Mouse (Mus musculus): Measurements from ENCODE around the gene Ercc8. TPM values are rescaled to one million over a fixed set of nuclear protein-coding genes. Genes with fewer than 3 reads are reported as not detected.

The Ercc8 gene
- polyA plus RNA-seq, 1 experiment from 2014 or later, result 8.0 TPM

- TF ChIP-seq CTCF (IDR thresholded peaks at IDR 0.05; ENCODE audit: low read depth), result peak; percentile 80
- H3K36me3 ChIP-seq (ENCODE audit: control insufficient read depth, insufficient read depth), result no peaks in the 10 kb centered on the region
- ATAC-seq, result no peak
- H3K4me3 ChIP-seq (ENCODE audit: low read depth, low read length), result no peak overlapping the region
- no peak overlapping the region for H3K9ac ChIP-seq (ENCODE audit: low read depth, low read length)
- H3K9me3 ChIP-seq (ENCODE audit: control insufficient read depth), result no peaks in the 10 kb centered on the region
- no peak overlapping the region for H3K27ac ChIP-seq (ENCODE audit: low read depth, low read length)
- no peaks in the 10 kb centered on the region for H3K4me1 ChIP-seq (replicated peaks; ENCODE audit: control insufficient read depth, insufficient read depth, low read length)
- H3K4me2 ChIP-seq (replicated peaks; ENCODE audit: low read depth), result no peak overlapping the region
- H3K27me3 ChIP-seq (replicated peaks; ENCODE audit: control insufficient read depth, insufficient read depth, low read length), result no peaks in the 10 kb centered on the region
Observed at GRCm38 (mm10) chr13:108151782-108152181, 6.7 kb upstream of the Ercc8 start.

- Histone ChIP-seq H3K4me1 (replicated peaks; ENCODE audit: control insufficient read depth, insufficient read depth, low read length) (no peaks in the 10 kb centered on the region), H3K9me3 (ENCODE audit: control insufficient read depth) (no peaks in the 10 kb centered on the region), H3K27ac (ENCODE audit: low read depth, low read length) (no peak overlapping the region), H3K4me2 (replicated peaks; ENCODE audit: low read depth) (peak overlapping the region; percentile 3; the same call in 1 of the 2 replicates), H3K9ac (ENCODE audit: low read depth, low read length) (no peak overlapping the region), H3K27me3 (replicated peaks; ENCODE audit: control insufficient read depth, insufficient read depth, low read length) (no peaks in the 10 kb centered on the region), H3K36me3 (ENCODE audit: control insufficient read depth, insufficient read depth) (no peaks in the 10 kb centered on the region), H3K4me3 (ENCODE audit: low read depth, low read length) (no peak overlapping the region)
- peak; percentile 53 for ATAC-seq
- 41% methylated on average over 8 of the region's 8 CpGs for WGBS
- TF ChIP-seq CTCF (IDR thresholded peaks at IDR 0.05; ENCODE audit: low read depth), result peak; percentile 80
Observed at GRCm38 (mm10) chr13:108152650-108153372, 5.7 kb upstream of the Ercc8 start.

GRCm38 (mm10) chr13:108157156-108157555, 1.4 kb upstream of the Ercc8 start:
- no peak overlapping the region for H3K4me3 ChIP-seq (ENCODE audit: low read depth, low read length)
- H3K9me3 ChIP-seq (ENCODE audit: control insufficient read depth), result no peaks in the 10 kb centered on the region
- 79% methylated on average over 2 of the region's 2 CpGs for WGBS
- H3K4me2 ChIP-seq (replicated peaks; ENCODE audit: low read depth), result no peak overlapping the region
- peaks cover 12% of the 10 kb centered on the region; the same call in 1 of the 2 replicates for H3K36me3 ChIP-seq (ENCODE audit: control insufficient read depth, insufficient read depth)
- no peak overlapping the region for H3K27ac ChIP-seq (ENCODE audit: low read depth, low read length)
- ATAC-seq, result no peak
- H3K9ac ChIP-seq (ENCODE audit: low read depth, low read length), result no peak overlapping the region
- TF ChIP-seq CTCF (IDR thresholded peaks at IDR 0.05; ENCODE audit: low read depth), result no peak
- no peaks in the 10 kb centered on the region for H3K4me1 ChIP-seq (replicated peaks; ENCODE audit: control insufficient read depth, insufficient read depth, low read length)
- no peaks in the 10 kb centered on the region for H3K27me3 ChIP-seq (replicated peaks; ENCODE audit: control insufficient read depth, insufficient read depth, low read length)

GRCm38 (mm10) chr13:108157732-108158464, 633 bp upstream of the Ercc8 start:
- H3K4me1 ChIP-seq (replicated peaks; ENCODE audit: control insufficient read depth, insufficient read depth, low read length), result no peaks in the 10 kb centered on the region
- H3K9ac ChIP-seq (ENCODE audit: low read depth, low read length), result peak overlapping the region; percentile 63
- H3K27ac ChIP-seq (ENCODE audit: low read depth, low read length), result no peak overlapping the region
- WGBS, result 4% methylated on average over 42 of the region's 42 CpGs
- H3K36me3 ChIP-seq (ENCODE audit: control insufficient read depth, insufficient read depth), result peaks cover 13% of the 10 kb centered on the region
- peak; percentile 72 for ATAC-seq
- peak overlapping the region; percentile 98 for H3K4me3 ChIP-seq (ENCODE audit: low read depth, low read length)
- H3K4me2 ChIP-seq (replicated peaks; ENCODE audit: low read depth), result peak overlapping the region; percentile 85
- no peaks in the 10 kb centered on the region for H3K27me3 ChIP-seq (replicated peaks; ENCODE audit: control insufficient read depth, insufficient read depth, low read length)
- no peaks in the 10 kb centered on the region for H3K9me3 ChIP-seq (ENCODE audit: control insufficient read depth)
- TF ChIP-seq CTCF (IDR thresholded peaks at IDR 0.05; ENCODE audit: low read depth), result no peak

- 4% methylated on average over 8 of the region's 8 CpGs for WGBS
- no peaks in the 10 kb centered on the region for H3K4me1 ChIP-seq (replicated peaks; ENCODE audit: control insufficient read depth, insufficient read depth, low read length)
- ATAC-seq, result no peak
- H3K27me3 ChIP-seq (replicated peaks; ENCODE audit: control insufficient read depth, insufficient read depth, low read length), result no peaks in the 10 kb centered on the region
- no peak overlapping the region for H3K27ac ChIP-seq (ENCODE audit: low read depth, low read length)
- H3K4me3 ChIP-seq (ENCODE audit: low read depth, low read length), result peak overlapping the region; percentile 98
- peak overlapping the region; percentile 85 for H3K4me2 ChIP-seq (replicated peaks; ENCODE audit: low read depth)
- H3K9ac ChIP-seq (ENCODE audit: low read depth, low read length), result peak overlapping the region; percentile 64
- peaks cover 17% of the 10 kb centered on the region for H3K36me3 ChIP-seq (ENCODE audit: control insufficient read depth, insufficient read depth)
- no peaks in the 10 kb centered on the region for H3K9me3 ChIP-seq (ENCODE audit: control insufficient read depth)
- TF ChIP-seq CTCF (IDR thresholded peaks at IDR 0.05; ENCODE audit: low read depth), result no peak
Observed at GRCm38 (mm10) chr13:108159241-108159575, 677 bp downstream of the Ercc8 start.

DNA sequence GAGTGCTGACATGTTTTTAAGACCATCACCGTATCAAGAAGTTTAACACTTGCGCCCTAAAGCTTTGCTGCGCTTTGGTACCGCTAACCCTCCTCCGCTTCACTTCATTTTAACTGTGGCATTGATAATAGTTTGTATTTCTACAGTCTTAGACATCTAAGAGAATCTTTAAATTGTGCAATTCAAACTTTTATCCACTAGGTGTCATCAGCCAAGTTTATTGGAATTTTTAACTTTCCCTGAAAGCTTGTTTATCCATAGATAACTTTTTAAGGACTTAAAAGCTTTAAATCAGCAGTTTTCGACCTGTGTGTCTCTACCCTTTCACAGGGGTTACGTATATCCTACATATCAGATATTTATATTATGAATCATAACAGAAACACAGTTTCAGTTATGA, 1.4 kb downstream of the Ercc8 start:
- 51% methylated on average over 7 of the region's 7 CpGs for WGBS
- Histone ChIP-seq H3K9me3 (ENCODE audit: control insufficient read depth) (no peaks in the 10 kb centered on the region), H3K4me3 (ENCODE audit: low read depth, low read length) (no peak overlapping the region), H3K4me1 (replicated peaks; ENCODE audit: control insufficient read depth, insufficient read depth, low read length) (no peaks in the 10 kb centered on the region), H3K4me2 (replicated peaks; ENCODE audit: low read depth) (peak overlapping the region; percentile 13; the same call in 1 of the 2 replicates), H3K9ac (ENCODE audit: low read depth, low read length) (no peak overlapping the region), H3K27me3 (replicated peaks; ENCODE audit: control insufficient read depth, insufficient read depth, low read length) (no peaks in the 10 kb centered on the region), H3K27ac (ENCODE audit: low read depth, low read length) (no peak overlapping the region), H3K36me3 (ENCODE audit: control insufficient read depth, insufficient read depth) (peaks cover 17% of the 10 kb centered on the region)
- ATAC-seq, result no peak
- TF ChIP-seq CTCF (IDR thresholded peaks at IDR 0.05; ENCODE audit: low read depth), result peak; percentile 65

Measured in intestine, postnatal 0 days (tissue).